Mouse (Mus musculus) heart, postnatal 0 days (tissue): ENCODE measurements at regions not wholly inside any gene's neighbourhood (a gene's known extent, or its start where the extent isn't known, plus 50 kb on each side); places are given as distances from the start of the nearest gene placed in this dataset.
A peak's percentile ranks its signal among the peaks of the same experiment; 100 is the strongest.
"Not testable (repeated sequence)": the region's sequence is repeated elsewhere in the genome, so short reads cannot be mapped to it uniquely, and the experiment has no call there.

Experiments used
- ATAC-seq: fragments of 200-750 bp; cut with Nextera tagmentation; 2 replicates; pipeline ENCODE4 v1.8.0; 2017; ENCODE audit warnings: low read depth, moderate number of reproducible peaks, moderate library complexity; ENCODE audit not compliant: insufficient read depth
- DNase-seq: peaks from one replicate; pipeline ENCODE4 v3.0.0-alpha.2; 2016; ENCODE audit warnings: low spot score
- H3K27ac ChIP-seq: fragments of 300-500 bp; sonication (generic); 2 replicates; pipeline ENCODE4 v1.5.1; 2014; ENCODE audit warnings: low read depth, mild to moderate bottlenecking
- H3K27me3 ChIP-seq: fragments of 300-500 bp; sonication (generic); 2 replicates; pipeline ENCODE4 v1.6.1; 2014; ENCODE audit warnings: low read length, mixed read lengths; ENCODE audit not compliant: control insufficient read depth, insufficient read depth
- H3K36me3 ChIP-seq: fragments of 300-500 bp; sonication (generic); replicated peaks from 2 replicates; pipeline ENCODE4 v1.6.1; 2014; ENCODE audit warnings: low read length, mixed read lengths; ENCODE audit not compliant: control insufficient read depth, insufficient read depth
- H3K4me1 ChIP-seq: fragments of 300-500 bp; sonication (generic); 2 replicates; pipeline ENCODE4 v1.6.1; 2014; ENCODE audit warnings: antibody characterized with exemption; ENCODE audit not compliant: control insufficient read depth, insufficient read depth
- H3K4me2 ChIP-seq: fragments of 300-500 bp; sonication (generic); 2 replicates; pipeline ENCODE4 v1.6.1; 2014; ENCODE audit warnings: low read depth, mild to moderate bottlenecking, low read length, moderate library complexity
- H3K4me3 ChIP-seq: fragments of 300-500 bp; sonication (generic); 2 replicates; pipeline ENCODE4 v1.5.1; 2014; ENCODE audit warnings: low read depth, low read length
- H3K9ac ChIP-seq: fragments of 300-500 bp; sonication (generic); replicated peaks from 2 replicates; pipeline ENCODE4 v1.6.1; 2014; ENCODE audit warnings: low read depth, low read length, mixed read lengths
- H3K9me3 ChIP-seq: fragments of 300-500 bp; sonication (generic); replicated peaks from 2 replicates; pipeline ENCODE4 v1.6.1; 2016; ENCODE audit warnings: low read length; ENCODE audit not compliant: control insufficient read depth
- CTCF ChIP-seq: IDR thresholded peaks from 2 replicates; pipeline ENCODE4 v1.5.1; 2016; ENCODE audit warnings: antibody characterized with exemption, control low read depth, low read depth
- EP300 ChIP-seq: IDR thresholded peaks from 2 replicates; pipeline ENCODE4 v1.6.1; 2016; ENCODE audit warnings: antibody characterized with exemption, low read depth
- WGBS: fragments of 180-500 bp; shearing (Covaris S2); extraction: QIAGEN DNeasy Blood & Tissue Kit; methylation state at CpG from one replicate; pipeline ENCODE4 v1.1.7; 2014; 5-methylcytosine and 5-hydroxymethylcytosine counted together

GRCm38 (mm10) chr10:86600843-86601242 lies 102.1 kb upstream of the Syn3 start:
- H3K9me3 ChIP-seq, H3K4me1 ChIP-seq, DNase-seq, H3K4me2 ChIP-seq, ATAC-seq, H3K27ac ChIP-seq, H3K9ac ChIP-seq, H3K27me3 ChIP-seq, H3K4me3 ChIP-seq, H3K36me3 ChIP-seq: not testable (repeated sequence)
- peak; percentile 29 for TF ChIP-seq CTCF
- 37% methylated on average over 7 of the region's 7 CpGs for WGBS

GRCm38 (mm10) chr10:86599991-86600390 lies 101.3 kb upstream of the Syn3 start:
- WGBS = 89% methylated on average over 7 of the region's 7 CpGs
- H3K4me2 ChIP-seq, DNase-seq, H3K27ac ChIP-seq, H3K27me3 ChIP-seq, H3K9ac ChIP-seq, H3K9me3 ChIP-seq, H3K4me3 ChIP-seq, H3K36me3 ChIP-seq, H3K4me1 ChIP-seq, ATAC-seq: not testable (repeated sequence)

- not testable (repeated sequence) for H3K4me2 ChIP-seq, H3K9me3 ChIP-seq, H3K9ac ChIP-seq, DNase-seq, H3K4me1 ChIP-seq, H3K36me3 ChIP-seq, ATAC-seq, H3K4me3 ChIP-seq, H3K27me3 ChIP-seq, H3K27ac ChIP-seq
- 53% methylated on average over 1 of the region's 2 CpGs for WGBS
Observed at GRCm38 (mm10) chr10:86590211-86590610, 91.5 kb upstream of the Syn3 start.

GRCm38 (mm10) chr10:86566875-86567274 lies 68.2 kb upstream of the Syn3 start:
- H3K9ac ChIP-seq, H3K27ac ChIP-seq, H3K4me1 ChIP-seq, H3K4me3 ChIP-seq, H3K27me3 ChIP-seq, H3K9me3 ChIP-seq, H3K4me2 ChIP-seq, H3K36me3 ChIP-seq, ATAC-seq, DNase-seq: not testable (repeated sequence)
- 67% methylated on average over 1 of the region's 2 CpGs for WGBS

GRCm38 (mm10) chr10:86555843-86556242 lies 57.1 kb upstream of the Syn3 start:
- DNase-seq (no peak), ATAC-seq (no peak)
- no peak for TF ChIP-seq EP300
- TF ChIP-seq CTCF = peak; percentile 47
- Histone ChIP-seq H3K4me1 (no peaks in the 10 kb centered on the region), H3K9me3 (no peaks in the 10 kb centered on the region), H3K27me3 (no peaks in the 10 kb centered on the region), H3K4me2 (no peak overlapping the region), H3K36me3 (no peaks in the 10 kb centered on the region), H3K27ac (no peak overlapping the region), H3K4me3 (no peak overlapping the region), H3K9ac (no peak overlapping the region)
- WGBS = 60% methylated on average over 8 of the region's 8 CpGs
